Mouse (Mus musculus): ENCODE measurements around the gene AI837181. TPM values are rescaled to one million over a fixed set of nuclear protein-coding genes. Genes with fewer than 3 reads are reported as not detected.

AI837181 gene
- 24.5 TPM for polyA plus RNA-seq (2017; shearing (Covaris generic))

GRCm38 (mm10) chr19:5424782-5425741, at the start of gene AI837181, which contains the start of gene Drap1:
AI837181 (plus strand) TSS chr19:5425144.
Drap1 (minus strand) TSS chr19:5424979.

GRCm38 (mm10) chr19:5388588-5389242, 36.2 kb upstream of the AI837181 start, which contains the start of gene Sart1:
Sart1 (minus strand) TSS chr19:5388703.

GRCm38 (mm10) chr19:5402293-5402692, 22.7 kb upstream of the AI837181 start, which contains the start of gene Tsga10ip:
Tsga10ip (minus strand) TSS chr19:5402526.

GRCm38 (mm10) chr19:5447515-5448353, 22.8 kb downstream of the AI837181 start, which contains the start of gene Fosl1:
Fosl1 (plus strand) TSS chr19:5447547.

GRCm38 (mm10) chr19:5457746-5458442, 33.0 kb downstream of the AI837181 start, which contains the start of gene Ccdc85b:
Ccdc85b (minus strand) TSS chr19:5457894.

GRCm38 (mm10) chr19:5460465-5460911, 35.5 kb downstream of the AI837181 start, which contains the start of gene Fibp:
Fibp (plus strand) TSS chr19:5460615.

GRCm38 (mm10) chr19:5468374-5468773, 43.4 kb downstream of the AI837181 start, which contains the start of gene Ctsw:
Ctsw (minus strand) TSS chr19:5468507.

GRCm38 (mm10) chr19:5473720-5474119, 48.8 kb downstream of the AI837181 start, which contains the start of gene Efemp2:
Efemp2 (plus strand) TSS chr19:5473954.

Other genes starting within 250 kb of the AI837181 start
- gene Pacs1, start 152.0 kb upstream of the AI837181 start, polyA plus RNA-seq (2017; shearing (Covaris generic)), result 95.2 TPM
- gene Sf3b2, start 129.7 kb upstream of the AI837181 start, polyA plus RNA-seq (2017; shearing (Covaris generic)), result 294 TPM
- gene Gal3st3, start 126.8 kb upstream of the AI837181 start, polyA plus RNA-seq (2017; shearing (Covaris generic)), result not detected
- gene Catsper1, start 89.4 kb upstream of the AI837181 start, polyA plus RNA-seq (2017; shearing (Covaris generic)), result not detected
- 0.65 TPM for gene Cst6, start 75.6 kb upstream of the AI837181 start, polyA plus RNA-seq (2017; shearing (Covaris generic))
- gene Eif1ad, start 58.4 kb upstream of the AI837181 start, polyA plus RNA-seq (2017; shearing (Covaris generic)), result 35.1 TPM
- 156 TPM for gene Banf1, start 58.0 kb upstream of the AI837181 start, polyA plus RNA-seq (2017; shearing (Covaris generic))
- 218 TPM for gene Sart1, start 36.4 kb upstream of the AI837181 start, polyA plus RNA-seq (2017; shearing (Covaris generic))
- not detected for gene Tsga10ip, start 22.6 kb upstream of the AI837181 start, polyA plus RNA-seq (2017; shearing (Covaris generic))
- gene Drap1, start 165 bp upstream of the AI837181 start, polyA plus RNA-seq (2017; shearing (Covaris generic)), result 175 TPM
- gene Fosl1, start 22.4 kb downstream of the AI837181 start, polyA plus RNA-seq (2017; shearing (Covaris generic)), result 0.77 TPM
- 4.4 TPM for gene Ccdc85b, start 32.8 kb downstream of the AI837181 start, polyA plus RNA-seq (2017; shearing (Covaris generic))
- 68.1 TPM for gene Fibp, start 35.5 kb downstream of the AI837181 start, polyA plus RNA-seq (2017; shearing (Covaris generic))
- gene Ctsw, start 43.4 kb downstream of the AI837181 start, polyA plus RNA-seq (2017; shearing (Covaris generic)), result 191 TPM
- 0.86 TPM for gene Efemp2, start 48.8 kb downstream of the AI837181 start, polyA plus RNA-seq (2017; shearing (Covaris generic))
- gene Mus81, start 63.3 kb downstream of the AI837181 start, polyA plus RNA-seq (2017; shearing (Covaris generic)), result 24.6 TPM
- 2,701 TPM for gene Cfl1, start 65.3 kb downstream of the AI837181 start, polyA plus RNA-seq (2017; shearing (Covaris generic))
- gene 1700020D05Rik, start 78.6 kb downstream of the AI837181 start, polyA plus RNA-seq (2017; shearing (Covaris generic)), result not detected
- 3.8 TPM for gene Snx32, start 85.4 kb downstream of the AI837181 start, polyA plus RNA-seq (2017; shearing (Covaris generic))
- gene Ovol1, start 135.5 kb downstream of the AI837181 start, polyA plus RNA-seq (2017; shearing (Covaris generic)), result not detected
- 8.2 TPM for gene Ap5b1, start 142.9 kb downstream of the AI837181 start, polyA plus RNA-seq (2017; shearing (Covaris generic))
- gene Rnaseh2c, start 176.7 kb downstream of the AI837181 start, polyA plus RNA-seq (2017; shearing (Covaris generic)), result 84.3 TPM
- gene Kat5, start 185.1 kb downstream of the AI837181 start, polyA plus RNA-seq (2017; shearing (Covaris generic)), result 66.5 TPM
- gene Rela, start 212.3 kb downstream of the AI837181 start, polyA plus RNA-seq (2017; shearing (Covaris generic)), result 279 TPM
- 174 TPM for gene Sipa1, start 238.6 kb downstream of the AI837181 start, polyA plus RNA-seq (2017; shearing (Covaris generic))

Data from effector memory CD4-positive, alpha-beta T cell, adult 5 months (primary cell).